Mouse (Mus musculus) hindbrain, embryonic 12.5 days (tissue): ENCODE data around the gene Fancd2os. TPM values are rescaled to one million over a fixed set of nuclear protein-coding genes. Genes with fewer than 3 reads are reported as not detected.

ENCODE experiments used
- polyA plus RNA-seq: library from polyadenylated mRNA; unstranded; fragments of >200 nt; fragmentation: Nextera tagmentation; extraction: Ambion mirVana; gene quantifications from 2 replicates; pipeline ENCODE4 v1.2.1, GENCODE M21; 2016

Gene Fancd2os
- polyA plus RNA-seq, 1 experiment from 2014 or later, result 0.27 TPM

Other genes with a start within 250 kb of the Fancd2os start
- 64.5 and 66.0 TPM in 2 replicates for gene Tada3, start 222.8 kb downstream of the Fancd2os start, polyA plus RNA-seq
- gene Arpc4, start 222.6 kb downstream of the Fancd2os start, polyA plus RNA-seq, result 363 and 371 TPM in 2 replicates
- 8.0 and 8.9 TPM in 2 replicates for gene Ttll3, start 211.5 kb downstream of the Fancd2os start, polyA plus RNA-seq
- 22.0 and 26.1 TPM in 2 replicates for gene Rpusd3, start 181.4 kb downstream of the Fancd2os start, polyA plus RNA-seq
- not detected in 2 replicates for gene Cidec, start 165.0 kb downstream of the Fancd2os start, polyA plus RNA-seq
- gene Jagn1, start 158.1 kb downstream of the Fancd2os start, polyA plus RNA-seq, result 69.2 and 71.3 TPM in 2 replicates
- 0.74 and 1.1 TPM in 2 replicates for gene Il17re, start 142.2 kb downstream of the Fancd2os start, polyA plus RNA-seq
- 5.4 and 6.0 TPM in 2 replicates for gene Il17rc, start 129.3 kb downstream of the Fancd2os start, polyA plus RNA-seq
- gene Creld1, start 117.4 kb downstream of the Fancd2os start, polyA plus RNA-seq, result 47.5 and 54.3 TPM in 2 replicates
- 2.8 and 3.7 TPM in 2 replicates for gene Prrt3, start 98.8 kb downstream of the Fancd2os start, polyA plus RNA-seq
- gene Emc3, start 69.1 kb downstream of the Fancd2os start, polyA plus RNA-seq, result 91.6 and 94.0 TPM in 2 replicates
- 8.8 and 10.4 TPM in 2 replicates for gene Fancd2, start 69.0 kb downstream of the Fancd2os start, polyA plus RNA-seq
- 201 and 207 TPM in 2 replicates for gene Brk1, start 4.1 kb upstream of the Fancd2os start, polyA plus RNA-seq
- 62.7 and 63.1 TPM in 2 replicates for gene Vhl, start 23.2 kb upstream of the Fancd2os start, polyA plus RNA-seq
- gene Irak2, start 37.8 kb upstream of the Fancd2os start, polyA plus RNA-seq, result 3.2 and 3.4 TPM in 2 replicates
- 0.81 and 1.0 TPM in 2 replicates for gene Tatdn2, start 96.3 kb upstream of the Fancd2os start, polyA plus RNA-seq
- gene Ghrl, start 119.2 kb upstream of the Fancd2os start, polyA plus RNA-seq, result 0.49 and 0.99 TPM in 2 replicates
- gene Sec13, start 140.0 kb upstream of the Fancd2os start, polyA plus RNA-seq, result 235 and 238 TPM in 2 replicates